Mouse (Mus musculus): ENCODE measurements around the gene Oas3. TPM values are rescaled to one million over a fixed set of nuclear protein-coding genes. Genes with fewer than 3 reads are reported as not detected.

Gene Oas3
- total RNA-seq, 1 experiment, result 1.6 TPM

DNA sequence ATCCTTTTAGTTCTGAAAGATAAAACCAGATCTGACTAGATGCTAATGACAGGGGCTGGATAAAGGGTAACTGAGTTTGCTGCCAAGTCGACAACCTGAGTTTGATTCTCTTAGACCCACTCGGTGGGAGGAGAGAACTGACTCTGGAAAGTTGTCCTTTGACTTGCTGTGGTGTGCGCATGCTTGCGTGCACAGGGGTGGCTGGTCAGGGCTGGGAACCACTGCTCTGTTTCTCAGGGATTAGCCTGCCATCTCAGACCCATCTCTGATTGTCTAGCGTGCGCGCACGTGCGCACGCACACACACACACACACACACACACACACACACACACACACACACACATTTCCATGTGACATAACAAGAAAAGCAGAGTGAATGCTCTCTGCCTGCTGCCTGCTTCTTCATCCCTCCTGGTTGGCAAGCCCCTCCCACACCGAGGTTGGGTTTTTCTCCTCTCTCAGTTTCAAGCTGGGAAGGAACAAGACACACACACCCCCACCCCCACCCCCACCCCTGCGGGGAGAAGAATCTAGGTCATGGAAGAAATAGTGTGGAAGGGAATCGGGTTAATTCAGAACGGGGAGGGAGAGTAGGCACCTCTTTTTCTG, 43.0 kb downstream of the Oas3 start:
- Histone ChIP-seq H3K36me3 (ENCODE audit: control insufficient read depth, insufficient read depth, low read length, poor library complexity, severe bottlenecking) (no peaks in the 10 kb centered on the region), H3K9me3 (ENCODE audit: control insufficient read depth, insufficient read depth, low read depth, low read length) (no peaks in the 10 kb centered on the region), H3K27ac (ENCODE audit: insufficient read depth, low read depth, low read length, poor library complexity, severe bottlenecking) (peak overlapping the region; percentile 71; the same call in 1 of the 2 replicates), H3K4me3 (ENCODE audit: insufficient read depth in 1 of 2, low read depth in 1 of 2, low read length in 2 of 2, poor library complexity in 1 of 2, severe bottlenecking in 1 of 2) (peak overlapping the region; percentile 34 to 41; a peak in 3 of 4 replicates), H3K9ac (ENCODE audit: insufficient read depth, low read depth, low read length, poor library complexity, severe bottlenecking) (peak overlapping the region; percentile 22; the same call in 1 of the 2 replicates), H3K4me1 (ENCODE audit: control insufficient read depth in 2 of 2, insufficient read depth in 2 of 2, low read length in 2 of 2, poor library complexity in 1 of 2) (peaks cover 15 to 23% of the 10 kb centered on the region in 2 experiments)
- TF ChIP-seq ZC3H11A (IDR thresholded peaks at IDR 0.05; ENCODE audit: borderline replicate concordance, low read depth, low read length) (no peak), CHD2 (IDR thresholded peaks at IDR 0.05; ENCODE audit: low read depth, low read length) (no peak), HCFC1 (IDR thresholded peaks at IDR 0.05; ENCODE audit: borderline replicate concordance, insufficient read depth, low read length) (no peak), MAFK (IDR thresholded peaks at IDR 0.05; ENCODE audit: insufficient read depth, low read depth, low read length) (no peak), ZNF384 (IDR thresholded peaks at IDR 0.05; ENCODE audit: low read depth, low read length) (no peak)
- DNase-seq (ENCODE audit: low read depth, low spot score), result no peak
- in situ Hi-C loops (cut with MboI; ENCODE audit: low sequenced_read_pairs in 2 of 2, unreplicated experiment in 2 of 2), result loop anchor here (10.0 kb wide), 2 partner anchors 100 to 110 kb away; partner anchors contain the start of gene Cfap73 (in 1 of the 2)

DNA sequence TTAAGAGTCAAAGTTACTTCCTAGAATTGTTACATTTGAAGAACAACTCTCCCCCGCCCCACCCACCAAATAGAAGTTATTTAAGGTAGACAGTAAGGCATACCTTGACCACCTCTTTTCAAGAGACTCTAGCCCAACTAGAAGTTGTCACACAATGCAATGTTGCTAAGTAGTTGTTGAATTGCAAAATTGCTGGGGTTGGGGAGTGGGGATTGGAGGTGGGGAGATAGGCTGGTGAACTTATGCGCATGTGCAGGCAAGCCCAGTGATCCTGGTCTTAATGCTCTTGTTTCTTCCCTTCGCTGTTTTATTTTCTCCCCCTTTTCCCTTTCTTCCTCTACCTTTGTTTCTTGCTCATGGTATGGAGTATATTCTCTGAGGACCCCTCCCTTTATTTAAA, 43.8 kb downstream of the Oas3 start:
- Histone ChIP-seq H3K4me1 (ENCODE audit: control insufficient read depth in 2 of 2, insufficient read depth in 2 of 2, low read length in 2 of 2, poor library complexity in 1 of 2) (peaks cover 15 to 23% of the 10 kb centered on the region in 2 experiments), H3K27ac (ENCODE audit: insufficient read depth, low read depth, low read length, poor library complexity, severe bottlenecking) (peak overlapping the region; percentile 71; the same call in 1 of the 2 replicates), H3K9me3 (ENCODE audit: control insufficient read depth, insufficient read depth, low read depth, low read length) (no peaks in the 10 kb centered on the region), H3K36me3 (ENCODE audit: control insufficient read depth, insufficient read depth, low read length, poor library complexity, severe bottlenecking) (no peaks in the 10 kb centered on the region), H3K4me3 (ENCODE audit: insufficient read depth in 1 of 2, low read depth in 1 of 2, low read length in 2 of 2, poor library complexity in 1 of 2, severe bottlenecking in 1 of 2) (no peak overlapping the region), H3K9ac (ENCODE audit: insufficient read depth, low read depth, low read length, poor library complexity, severe bottlenecking) (no peak overlapping the region)
- no peak for DNase-seq (ENCODE audit: low read depth, low spot score)
- TF ChIP-seq HCFC1 (IDR thresholded peaks at IDR 0.05; ENCODE audit: borderline replicate concordance, insufficient read depth, low read length) (no peak), CHD2 (IDR thresholded peaks at IDR 0.05; ENCODE audit: low read depth, low read length) (no peak), MAFK (IDR thresholded peaks at IDR 0.05; ENCODE audit: insufficient read depth, low read depth, low read length) (no peak), ZNF384 (IDR thresholded peaks at IDR 0.05; ENCODE audit: low read depth, low read length) (no peak), ZC3H11A (IDR thresholded peaks at IDR 0.05; ENCODE audit: borderline replicate concordance, low read depth, low read length) (no peak)
- in situ Hi-C loops (cut with MboI; ENCODE audit: low sequenced_read_pairs in 2 of 2, unreplicated experiment in 2 of 2), result loop anchor here (10.0 kb wide), 2 partner anchors 99 to 109 kb away; partner anchors contain the start of gene Cfap73 (in 1 of the 2)

DNA sequence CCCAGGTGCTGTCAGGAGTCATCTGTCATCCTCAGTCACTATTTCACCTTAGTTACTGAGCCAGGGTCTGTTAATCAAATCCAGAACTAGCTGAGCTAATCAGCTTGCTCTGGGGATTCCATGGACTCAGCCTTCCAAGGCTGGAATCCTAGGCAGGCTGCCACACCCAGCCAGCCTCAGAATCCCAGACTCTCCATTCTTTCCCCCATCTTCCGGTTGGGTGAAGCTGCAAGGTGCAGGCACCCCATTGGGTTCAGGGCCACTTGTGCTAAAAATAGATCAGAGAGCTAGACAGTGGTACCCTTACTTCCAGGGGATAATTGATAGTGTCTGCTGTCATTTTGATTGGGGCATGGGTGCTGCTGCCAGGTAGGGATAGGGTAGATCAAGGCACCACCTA, 44.7 kb downstream of the Oas3 start:
- DNase-seq (ENCODE audit: low read depth, low spot score), result no peak
- Histone ChIP-seq H3K4me1 (ENCODE audit: control insufficient read depth in 2 of 2, insufficient read depth in 2 of 2, low read length in 2 of 2, poor library complexity in 1 of 2) (peaks cover 15 to 17% of the 10 kb centered on the region in 2 experiments), H3K9me3 (ENCODE audit: control insufficient read depth, insufficient read depth, low read depth, low read length) (no peaks in the 10 kb centered on the region), H3K36me3 (ENCODE audit: control insufficient read depth, insufficient read depth, low read length, poor library complexity, severe bottlenecking) (no peaks in the 10 kb centered on the region), H3K4me3 (ENCODE audit: insufficient read depth in 1 of 2, low read depth in 1 of 2, low read length in 2 of 2, poor library complexity in 1 of 2, severe bottlenecking in 1 of 2) (no peak overlapping the region), H3K9ac (ENCODE audit: insufficient read depth, low read depth, low read length, poor library complexity, severe bottlenecking) (no peak overlapping the region), H3K27ac (ENCODE audit: insufficient read depth, low read depth, low read length, poor library complexity, severe bottlenecking) (peak overlapping the region; percentile 71; the same call in 1 of the 2 replicates)
- TF ChIP-seq ZC3H11A (IDR thresholded peaks at IDR 0.05; ENCODE audit: borderline replicate concordance, low read depth, low read length) (no peak), HCFC1 (IDR thresholded peaks at IDR 0.05; ENCODE audit: borderline replicate concordance, insufficient read depth, low read length) (0 out of 2 replicates have a peak, but pooled peaks have one; percentile 24)
- in situ Hi-C loops (cut with MboI; ENCODE audit: low sequenced_read_pairs in 2 of 2, unreplicated experiment in 2 of 2), result loop anchor here (10.0 kb wide), 2 partner anchors 98 to 108 kb away; partner anchors contain the start of gene Cfap73 (in 1 of the 2)

DNA sequence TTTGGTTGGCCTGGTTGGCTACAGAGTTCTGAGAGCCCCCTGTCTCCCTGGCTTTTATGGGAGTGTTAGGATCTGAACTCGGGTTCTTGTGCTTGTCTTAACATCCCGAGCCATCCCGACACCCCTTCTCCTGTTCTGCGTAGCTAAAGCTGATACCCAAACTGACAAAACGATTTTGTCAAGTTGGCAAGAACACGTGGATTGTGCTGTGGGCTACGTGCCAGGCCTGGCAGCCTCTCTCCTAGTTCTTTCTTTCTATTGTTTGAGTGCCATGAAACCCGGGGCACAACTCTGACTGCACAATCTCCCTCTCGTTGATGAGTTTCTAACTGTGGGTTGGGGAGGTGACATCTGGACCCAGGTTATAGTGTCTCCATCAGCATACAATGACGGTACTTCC, 48.1 kb downstream of the Oas3 start:
- no peaks in the 10 kb centered on the region for H3K9me3 ChIP-seq (ENCODE audit: control insufficient read depth, insufficient read depth, low read depth, low read length)
- TF ChIP-seq ZC3H11A (IDR thresholded peaks at IDR 0.05; ENCODE audit: borderline replicate concordance, low read depth, low read length), result no peak
- TF ChIP-seq ZNF384 (IDR thresholded peaks at IDR 0.05; ENCODE audit: low read depth, low read length), result no peak
- TF ChIP-seq HCFC1 (IDR thresholded peaks at IDR 0.05; ENCODE audit: borderline replicate concordance, insufficient read depth, low read length), result no peak
- no peak for TF ChIP-seq CHD2 (IDR thresholded peaks at IDR 0.05; ENCODE audit: low read depth, low read length)
- TF ChIP-seq MAFK (IDR thresholded peaks at IDR 0.05; ENCODE audit: insufficient read depth, low read depth, low read length), result no peak
- no peaks in the 10 kb centered on the region for H3K36me3 ChIP-seq (ENCODE audit: control insufficient read depth, insufficient read depth, low read length, poor library complexity, severe bottlenecking)
- no peak overlapping the region for H3K27ac ChIP-seq (ENCODE audit: insufficient read depth, low read depth, low read length, poor library complexity, severe bottlenecking)
- H3K4me3 ChIP-seq (ENCODE audit: insufficient read depth in 1 of 2, low read depth in 1 of 2, low read length in 2 of 2, poor library complexity in 1 of 2, severe bottlenecking in 1 of 2), result no peak overlapping the region
- no peak for DNase-seq (ENCODE audit: low read depth, low spot score)
- H3K4me1 ChIP-seq (ENCODE audit: control insufficient read depth in 2 of 2, insufficient read depth in 2 of 2, low read length in 2 of 2, poor library complexity in 1 of 2), result peaks cover 14 to 22% of the 10 kb centered on the region in 2 experiments
- H3K9ac ChIP-seq (ENCODE audit: insufficient read depth, low read depth, low read length, poor library complexity, severe bottlenecking), result no peak overlapping the region
- in situ Hi-C loops (cut with MboI; ENCODE audit: low sequenced_read_pairs in 2 of 2, unreplicated experiment in 2 of 2), result no loop called here

All from ES-E14 (cell line).